Mouse (Mus musculus) G1E (cell line): ENCODE measurements around the gene Krt84.

Experiments used
- CTCF ChIP-seq: IDR thresholded peaks from 2 replicates; pipeline ENCODE4 v1.5.1; 2012; ENCODE audit warnings: low read depth, low read length, inconsistent platforms, mixed read lengths
- GATA2 ChIP-seq: IDR thresholded peaks from 2 replicates; pipeline ENCODE4 v1.6.1; 2012; ENCODE audit warnings: low read depth, low read length, inconsistent platforms, borderline replicate concordance
- POLR2AphosphoS5 ChIP-seq: IDR thresholded peaks from 2 replicates; pipeline ENCODE4 v1.6.1; 2012; ENCODE audit warnings: low read depth, low read length, inconsistent platforms; ENCODE audit not compliant: insufficient replicate concordance
- TAL1 ChIP-seq: conservative IDR thresholded peaks from 2 replicates; pipeline ENCODE4 v1.6.1; 2012; ENCODE audit warnings: low read depth, low read length, inconsistent platforms, mixed read lengths

DNA sequence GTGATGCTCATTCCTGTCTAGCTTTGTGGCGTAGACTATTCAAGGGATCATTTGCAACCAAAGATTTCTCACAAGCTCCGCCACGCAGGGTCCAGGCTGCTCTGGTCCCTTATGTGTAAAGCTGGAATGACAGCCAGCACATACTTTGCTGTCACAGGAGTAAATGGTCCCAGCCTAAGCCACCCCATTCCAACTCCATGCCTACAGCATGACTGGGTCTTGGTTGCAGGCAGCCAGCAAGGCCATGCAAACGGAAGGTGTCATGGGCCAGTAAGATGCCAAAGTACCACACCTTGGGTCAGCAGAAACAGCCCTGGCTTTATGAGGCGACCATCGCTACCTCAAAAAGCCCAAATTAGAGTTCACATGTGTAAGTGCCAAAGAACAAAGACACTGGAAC lies 38.9 kb downstream of the Krt84 start:
- TF ChIP-seq CTCF, result no peak
- no peak for TF ChIP-seq TAL1
- no peak for TF ChIP-seq GATA2
- no peak for TF ChIP-seq POLR2AphosphoS5
